Mouse (Mus musculus) regulatory T cell (primary cell): ENCODE data around the gene Jade3.
"Not testable (repeated sequence)": the region's sequence is repeated elsewhere in the genome, so short reads cannot be mapped to it uniquely, and the experiment has no call there.

Experiments
- in situ Hi-C: fragments of 300-600 bp; cut with MboI, MseI; formaldehyde crosslinking; loops from one replicate; pipeline ENCODE4 v1.15.1; 2025; ENCODE audit warnings: high pct_unique_total_duplicates

Gene Jade3

DNA sequence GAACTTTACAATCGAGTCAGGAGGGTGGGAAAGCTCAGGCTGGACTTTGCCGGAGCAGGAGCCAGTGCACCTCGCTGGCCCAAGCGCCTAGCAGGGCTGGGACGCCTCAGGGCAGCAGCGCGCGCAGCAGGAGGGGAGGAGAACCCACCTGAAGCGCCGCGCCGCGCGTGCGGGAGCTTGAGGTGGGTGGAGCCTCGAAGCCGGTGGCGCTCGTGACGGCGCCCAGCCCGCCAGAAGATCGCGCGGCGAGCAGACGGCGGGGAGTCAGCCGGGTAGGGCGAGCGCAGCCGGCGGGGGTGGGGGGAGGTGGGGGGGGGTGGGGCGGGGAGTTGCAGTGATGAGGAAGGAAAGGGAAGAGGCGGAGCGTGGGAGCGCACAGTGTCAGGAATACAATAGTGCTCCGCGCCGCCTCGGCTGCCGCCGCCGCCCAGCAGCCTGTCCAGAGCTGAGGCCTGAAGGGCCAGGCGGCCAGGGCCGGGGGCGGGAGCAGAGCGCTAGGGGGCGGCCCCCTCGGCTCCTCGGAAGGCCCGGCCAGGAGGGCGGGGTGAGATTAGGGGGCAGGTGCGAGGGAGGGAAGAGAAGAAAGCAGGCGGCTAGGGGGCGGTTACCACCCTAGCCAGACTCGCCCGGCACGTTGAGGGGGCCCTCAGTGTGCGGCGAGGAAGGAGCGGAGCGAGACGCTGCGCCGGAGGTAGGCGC lies at the start of gene Jade3:
Gene Jade3, plus strand, starts transcription at position 549 of the 699 bp plus-strand sequence.
- in situ Hi-C loops: no loop called here

DNA sequence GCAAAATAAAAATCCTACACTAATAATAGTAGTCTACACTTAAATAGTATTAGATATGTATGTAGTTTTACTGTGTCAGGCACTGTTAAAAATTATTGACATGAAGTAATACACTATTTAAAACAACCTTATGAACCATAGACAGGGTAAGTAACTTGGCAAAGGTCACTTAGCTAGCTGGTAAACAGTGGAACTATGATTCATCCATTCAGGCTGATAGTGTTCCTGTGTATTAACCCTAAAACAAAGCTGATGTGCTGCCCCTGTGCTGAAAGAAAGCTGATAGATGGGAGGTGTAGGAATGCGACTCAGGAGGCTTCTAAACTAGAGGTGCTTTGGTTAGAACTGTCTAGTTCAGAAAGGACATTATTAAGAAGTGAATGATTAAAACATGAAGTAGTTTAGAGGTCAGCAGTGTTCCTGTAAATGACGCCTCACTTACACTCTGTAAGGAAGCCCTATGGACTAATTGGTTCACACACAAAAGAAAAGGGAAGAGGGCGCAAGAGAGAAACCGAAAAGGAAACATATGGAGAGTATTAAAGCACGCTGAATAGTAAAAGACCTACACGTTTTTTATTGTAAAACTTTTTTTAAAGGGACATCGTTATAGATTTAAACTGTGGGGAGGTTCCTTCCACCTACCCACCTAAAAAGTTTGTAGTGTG lies 46.0 kb upstream of the Jade3 start:
- in situ Hi-C loops: no loop called here

DNA sequence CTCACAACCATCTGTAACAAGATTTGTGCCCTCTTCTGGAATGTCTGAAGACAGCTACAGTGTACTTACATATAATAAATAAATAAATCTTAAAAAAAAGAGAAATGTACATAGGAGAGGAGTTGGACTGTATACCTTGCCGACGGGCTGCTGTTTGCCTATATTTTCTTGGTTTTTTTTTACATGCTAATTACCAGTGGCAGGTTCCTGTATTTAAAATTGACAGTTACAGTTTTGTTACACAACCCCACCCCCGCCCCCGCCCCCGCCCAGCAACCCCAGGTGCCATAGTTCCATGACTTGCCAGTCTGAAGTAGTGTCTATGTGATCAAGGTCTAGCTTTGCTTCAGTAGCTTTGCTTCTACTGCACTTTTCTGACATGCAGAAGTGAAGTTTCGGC lies 43.2 kb upstream of the Jade3 start:
- in situ Hi-C loops: no loop called here

DNA sequence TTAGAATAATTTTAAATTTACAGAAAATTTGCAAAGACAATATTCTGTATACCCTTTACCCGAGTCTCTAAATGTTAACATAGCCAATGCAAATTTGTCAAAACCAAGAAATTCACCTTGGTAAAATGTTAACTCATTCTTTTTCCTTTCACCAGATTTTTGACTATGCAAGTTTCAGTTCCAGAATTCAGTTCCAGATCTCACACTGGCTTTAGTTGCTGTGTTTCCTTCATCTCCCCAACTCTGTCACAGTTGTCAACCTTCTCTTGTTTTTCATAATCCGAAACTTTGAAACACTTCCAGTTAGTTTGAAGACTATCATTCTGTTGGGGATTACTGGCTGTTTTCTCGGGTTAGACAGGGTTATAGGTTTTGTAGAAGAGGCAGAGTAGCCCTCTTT lies 38.5 kb upstream of the Jade3 start:
- in situ Hi-C loops: no loop called here

DNA sequence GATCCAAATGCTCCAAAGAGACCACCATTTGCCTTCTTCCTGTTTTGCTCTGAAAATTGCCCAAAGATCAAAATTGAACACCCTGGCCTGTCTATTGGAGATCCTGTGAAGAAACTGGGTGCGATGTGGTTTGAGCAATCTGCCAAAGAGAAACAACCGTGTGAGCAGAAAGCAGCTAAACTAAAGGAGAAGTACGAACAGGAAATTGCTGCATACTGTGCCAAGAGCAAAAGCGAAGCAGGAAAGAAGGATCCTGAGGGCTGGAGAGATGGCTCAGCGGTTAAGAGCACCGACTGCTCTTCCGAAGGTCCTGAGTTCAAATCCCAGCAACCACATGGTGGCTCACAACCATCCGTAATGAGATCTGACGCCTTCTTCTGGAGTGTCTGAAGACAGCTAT lies 33.5 kb upstream of the Jade3 start:
- in situ Hi-C loops: not testable (repeated sequence)

DNA sequence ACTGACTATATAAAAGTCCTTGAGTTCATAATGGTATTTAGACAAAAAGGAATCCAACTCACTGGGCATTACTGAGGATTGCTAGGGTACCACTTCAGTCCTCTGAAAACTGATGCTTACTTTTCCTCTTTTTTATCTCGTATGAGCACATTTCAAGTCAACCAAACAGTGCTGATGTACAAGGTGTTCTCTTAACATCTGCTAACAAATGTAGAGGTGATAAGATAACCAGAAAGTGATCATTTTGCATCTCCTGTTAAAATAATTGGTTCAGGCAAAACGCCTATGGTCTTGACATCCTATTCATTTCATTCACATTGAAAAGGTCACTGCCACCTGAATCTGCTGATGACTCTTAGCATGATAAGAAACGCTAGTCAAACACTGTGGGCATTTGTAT lies 32.5 kb upstream of the Jade3 start:
- in situ Hi-C loops: no loop called here

DNA sequence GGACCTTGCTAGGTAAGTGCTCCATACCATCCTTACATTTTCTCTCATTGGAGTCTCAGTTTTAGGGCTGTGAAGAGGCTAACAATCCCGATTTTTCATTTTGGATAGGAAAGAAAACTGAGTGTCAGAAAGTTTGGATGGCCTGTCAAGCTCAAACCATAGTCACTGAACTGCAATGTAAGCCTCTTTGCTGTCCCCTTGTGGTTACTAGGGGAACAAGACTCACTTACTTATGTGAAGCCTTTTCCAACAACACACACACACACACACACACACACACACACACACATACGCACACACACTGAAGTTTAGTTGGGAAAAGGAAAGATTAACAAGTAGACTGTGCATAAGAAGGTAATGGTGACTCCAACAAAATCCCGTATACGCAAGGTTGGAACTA lies 21.4 kb upstream of the Jade3 start:
- in situ Hi-C loops: no loop called here

DNA sequence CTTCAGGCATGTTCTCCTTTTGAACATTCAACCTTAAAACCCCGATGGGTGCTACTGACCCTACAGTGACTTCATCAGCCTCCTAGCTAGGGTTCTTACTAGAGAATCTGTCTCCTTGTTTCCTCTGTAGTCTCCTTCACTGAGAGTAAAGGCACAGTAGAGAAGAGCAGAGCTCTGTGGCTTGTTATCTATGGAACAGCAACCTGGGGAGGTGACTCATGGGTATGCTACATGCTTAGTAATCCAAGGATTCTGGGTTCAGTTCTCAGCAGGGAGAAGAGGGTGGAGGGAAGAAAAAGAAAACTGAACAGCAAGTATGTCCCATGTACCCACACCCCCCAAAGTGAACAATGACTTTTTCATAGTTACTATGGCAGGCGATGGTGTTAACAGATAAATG lies 18.6 kb upstream of the Jade3 start:
- in situ Hi-C loops: no loop called here

DNA sequence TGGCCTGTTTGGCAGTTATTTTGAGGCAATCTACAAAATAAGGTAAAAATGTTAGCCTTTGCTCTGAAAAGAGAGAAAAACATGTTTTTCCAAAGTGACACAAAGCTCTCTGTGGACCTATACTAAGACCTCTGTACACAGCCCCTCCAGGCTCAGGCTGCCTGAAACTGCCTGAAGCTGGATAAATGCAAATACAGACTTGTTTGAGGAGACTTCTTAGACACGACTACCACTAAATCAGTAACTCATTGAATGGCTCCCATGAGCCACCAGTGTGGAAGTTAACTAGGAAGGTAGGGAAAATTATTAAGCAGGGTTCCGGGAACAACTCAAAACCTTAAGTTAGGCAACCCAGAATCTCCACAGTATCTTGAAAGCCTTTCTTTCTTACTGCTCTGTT lies 17.8 kb upstream of the Jade3 start:
- in situ Hi-C loops: no loop called here

DNA sequence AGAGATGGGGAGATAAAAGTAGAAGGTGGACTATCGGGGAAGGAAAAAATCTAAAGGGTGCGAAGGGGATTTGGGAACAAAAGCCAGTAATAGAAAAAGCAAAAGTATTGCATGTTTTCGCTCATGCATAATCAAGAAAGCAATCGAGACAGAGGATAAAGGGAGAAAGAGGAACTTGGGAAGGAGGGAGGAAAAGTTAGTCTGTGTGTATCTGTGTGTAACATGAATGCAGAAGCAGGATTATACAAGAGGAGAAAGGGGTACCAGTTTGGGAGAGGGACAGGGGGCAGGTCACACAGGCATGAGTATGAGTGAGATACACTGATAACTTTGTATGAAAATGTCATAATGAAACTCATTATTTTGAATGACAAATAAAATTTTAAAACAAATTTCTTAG lies 14.1 kb upstream of the Jade3 start:
- in situ Hi-C loops: no loop called here

DNA sequence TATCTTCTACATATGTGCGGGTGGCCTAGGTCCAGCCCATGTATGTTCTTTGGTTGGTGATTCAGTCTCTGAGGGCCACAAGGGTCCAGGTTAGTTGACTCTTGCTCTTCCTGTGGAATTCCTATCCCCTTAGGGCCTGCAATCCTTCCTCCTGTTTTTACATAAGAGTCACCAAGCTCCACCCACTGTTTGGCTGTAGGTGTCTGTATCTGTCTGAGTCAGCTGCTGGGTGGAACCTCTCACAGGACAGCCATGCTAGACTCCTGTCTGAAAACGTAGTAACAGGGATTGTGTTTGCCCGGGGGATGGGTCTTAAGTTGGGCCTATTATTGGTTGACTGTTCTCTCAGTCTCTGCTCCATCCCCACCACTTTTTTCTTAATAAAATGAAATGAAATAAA lies 13.3 kb upstream of the Jade3 start:
- in situ Hi-C loops: no loop called here

DNA sequence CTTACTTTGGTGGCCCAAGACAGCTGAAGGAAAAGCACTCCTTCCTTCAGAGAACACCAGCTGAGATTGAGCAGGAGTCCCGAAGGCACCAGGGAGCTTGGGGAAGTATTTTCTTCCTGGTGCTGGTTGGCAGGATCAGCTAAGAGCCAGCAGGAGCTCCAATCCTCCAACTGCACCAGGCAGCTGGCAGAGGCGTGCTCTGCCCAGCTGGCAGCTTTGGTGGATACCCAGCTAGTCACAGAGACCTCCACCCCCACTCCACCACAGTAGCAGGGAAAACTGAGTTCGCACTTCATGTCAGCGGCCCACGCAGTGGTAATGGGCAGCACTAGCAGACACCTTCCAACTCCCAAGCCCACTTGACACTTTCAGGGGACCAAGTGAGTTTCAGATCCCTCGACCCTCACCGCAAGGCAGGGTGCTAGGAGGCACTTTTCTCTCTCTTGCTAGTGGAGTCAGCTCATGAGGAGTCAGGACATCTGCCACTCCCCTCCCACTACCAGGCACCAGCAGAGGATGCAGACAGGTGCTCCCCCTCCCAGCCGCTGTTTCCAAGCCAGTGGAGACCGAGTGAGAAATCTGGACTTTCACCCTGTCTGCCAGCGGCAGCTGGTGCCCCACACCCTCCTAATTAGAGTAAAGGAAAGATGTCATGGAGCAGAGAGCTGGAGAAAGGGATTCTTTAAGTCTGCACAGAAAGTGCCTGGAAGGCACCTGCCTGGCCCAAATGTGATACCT lies 10.4 kb upstream of the Jade3 start:
- in situ Hi-C loops: no loop called here

DNA sequence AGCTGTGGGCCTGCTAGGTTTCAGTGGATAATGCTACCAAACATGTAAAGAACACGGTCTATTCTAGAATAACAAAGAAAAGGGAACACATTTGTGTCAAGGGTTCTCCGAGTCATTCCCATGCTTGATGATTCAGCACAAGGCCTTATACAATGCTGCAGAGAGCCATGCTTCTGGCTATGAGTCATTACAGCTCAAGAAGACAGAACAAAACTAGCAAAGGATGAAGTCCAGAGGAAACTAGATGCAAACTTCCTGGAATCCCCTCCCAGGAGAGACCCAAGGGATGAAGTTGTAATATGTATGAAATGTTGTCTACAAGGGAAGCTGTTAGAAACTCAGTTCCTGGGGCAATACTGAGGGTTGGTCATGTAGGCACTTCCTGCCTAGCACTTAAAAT lies 7.0 kb upstream of the Jade3 start:
- in situ Hi-C loops: no loop called here

DNA sequence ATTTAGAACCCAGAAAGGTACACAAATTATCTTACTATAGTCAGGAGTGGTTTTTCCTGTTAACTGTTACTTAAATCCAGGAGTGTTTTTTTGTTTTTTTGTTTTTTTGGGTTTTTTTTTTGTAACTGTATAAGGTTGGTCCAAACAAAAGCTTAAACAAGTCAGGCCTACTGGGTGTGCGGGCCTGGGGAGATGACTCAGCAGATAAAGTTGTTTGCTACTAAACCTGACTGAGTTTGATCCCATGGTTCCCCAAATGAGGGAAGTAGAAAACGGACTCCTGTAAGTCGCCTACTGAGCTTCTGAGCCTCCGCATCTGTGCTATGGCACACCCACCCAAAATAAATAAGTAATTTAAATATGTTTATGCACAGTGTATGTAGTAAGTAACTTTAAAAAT lies 6.0 kb upstream of the Jade3 start:
- in situ Hi-C loops: no loop called here

DNA sequence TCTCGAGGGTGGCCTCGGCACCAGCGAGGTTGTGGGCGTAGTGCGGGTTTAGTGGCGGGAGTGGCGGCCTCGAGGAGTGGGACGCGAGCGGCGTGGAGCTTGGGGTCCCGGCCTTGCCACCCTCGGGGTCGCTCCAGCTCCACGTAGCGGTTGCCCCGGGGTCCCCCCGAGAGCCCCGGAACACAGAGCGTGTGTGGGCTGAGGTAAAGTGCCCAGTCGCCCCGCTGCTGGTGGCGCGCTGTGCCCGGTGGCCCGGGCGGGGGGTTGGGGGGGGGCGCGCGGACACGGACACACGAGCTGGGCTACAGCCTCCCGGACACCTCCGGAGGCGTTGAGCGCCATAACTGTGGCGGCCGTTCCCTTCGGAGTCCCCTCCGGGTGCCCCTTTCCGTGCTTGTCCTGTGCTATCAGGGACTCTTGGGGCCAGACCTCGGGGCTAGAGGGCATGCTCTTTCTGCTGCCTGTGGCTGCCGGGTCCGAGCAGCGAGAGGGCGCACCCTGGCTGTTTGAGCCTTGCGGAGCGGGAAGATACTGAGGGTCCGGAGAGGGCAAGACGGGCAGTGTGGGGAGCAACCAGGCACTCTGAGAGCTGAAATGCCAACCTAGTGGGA lies 456 bp downstream of the Jade3 start:
- in situ Hi-C loops: no loop called here

DNA sequence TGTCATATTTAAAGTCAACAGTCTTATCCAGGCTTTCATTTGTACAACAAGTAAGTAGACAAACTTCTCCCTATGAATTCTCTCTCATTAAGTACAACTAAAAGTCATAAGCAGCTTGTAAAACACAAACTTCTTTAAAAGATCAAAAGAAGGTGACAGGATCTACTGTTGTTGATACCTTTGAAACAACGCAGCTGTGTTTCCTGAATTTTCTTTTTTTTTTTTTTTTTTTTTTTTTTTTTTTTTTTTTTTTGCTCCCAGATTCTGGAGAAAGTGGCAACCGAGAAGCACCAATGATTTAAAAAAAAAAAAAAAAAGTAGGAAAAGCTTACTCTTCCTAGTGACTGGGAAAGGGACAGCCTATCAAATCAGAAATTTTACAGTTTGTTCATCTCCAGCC lies 57.7 kb downstream of the Jade3 start:
- in situ Hi-C loops: no loop called here

DNA sequence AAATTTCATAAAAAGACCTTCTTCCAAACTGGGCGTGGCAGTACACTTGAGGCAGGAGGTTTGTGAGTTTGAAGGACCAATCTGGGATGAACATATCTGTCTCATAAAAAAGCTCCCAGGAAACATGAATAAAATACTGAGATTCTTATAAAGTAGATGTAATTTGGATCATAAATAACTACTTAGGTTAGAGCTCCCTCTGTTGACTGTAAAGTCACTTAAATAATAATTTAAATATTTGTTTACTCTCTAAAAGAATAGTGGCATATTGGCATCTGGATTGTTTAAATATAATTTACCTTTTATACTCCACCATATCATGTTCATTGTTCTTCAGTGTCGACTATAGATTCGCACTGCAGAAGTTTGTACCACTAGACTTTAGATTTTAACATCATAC lies 72.2 kb downstream of the Jade3 start:
- in situ Hi-C loops: no loop called here

DNA sequence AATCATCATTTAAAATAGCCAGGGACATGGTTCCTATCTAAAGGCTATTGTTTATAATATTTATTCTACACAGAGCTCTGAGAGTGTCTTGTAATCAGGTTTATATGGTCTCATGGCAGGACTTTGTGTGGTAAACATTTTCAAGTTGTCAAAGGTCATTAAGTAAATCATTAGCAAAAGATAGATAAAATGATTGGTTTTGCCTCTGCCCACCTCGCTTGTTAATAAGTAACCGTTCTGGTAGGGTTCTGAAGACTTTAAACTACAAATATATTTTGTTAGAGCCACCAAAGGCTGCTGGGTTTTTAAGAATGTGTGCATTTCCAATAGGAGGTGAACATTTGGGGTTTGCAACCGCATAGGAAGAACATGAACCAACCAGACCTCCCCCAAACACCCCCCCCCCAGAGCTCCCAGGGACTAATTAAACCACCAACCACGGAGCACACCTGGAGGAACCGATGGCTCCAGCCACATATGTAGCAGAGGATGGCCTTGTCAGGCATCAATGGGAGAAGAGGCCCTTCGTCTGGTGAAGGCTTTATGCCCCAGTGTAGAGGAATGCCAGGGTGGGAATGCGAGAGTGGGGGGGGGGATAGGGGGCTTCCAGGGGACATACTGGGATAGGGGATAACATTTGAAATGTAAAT lies 94.9 kb downstream of the Jade3 start:
- in situ Hi-C loops: no loop called here

DNA sequence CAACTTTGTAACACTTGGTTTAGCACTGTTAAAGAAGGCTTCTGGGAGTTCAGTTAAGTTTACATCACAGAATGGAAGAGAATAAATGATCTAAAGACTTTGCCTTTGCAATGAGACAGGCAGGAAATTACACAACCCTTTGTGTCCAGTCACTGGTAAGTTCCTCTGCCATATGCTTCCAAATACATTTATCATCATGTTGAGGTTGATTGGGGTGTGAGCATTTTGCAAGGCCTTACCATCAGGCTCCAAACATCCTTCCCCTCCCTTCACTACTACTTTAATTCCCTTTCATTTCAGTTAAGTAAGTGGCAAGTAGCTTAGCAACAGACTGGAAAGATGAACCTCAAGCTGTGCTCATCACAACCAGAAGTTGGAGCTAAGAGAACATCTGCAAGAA lies 96.1 kb downstream of the Jade3 start:
- in situ Hi-C loops: no loop called here

DNA sequence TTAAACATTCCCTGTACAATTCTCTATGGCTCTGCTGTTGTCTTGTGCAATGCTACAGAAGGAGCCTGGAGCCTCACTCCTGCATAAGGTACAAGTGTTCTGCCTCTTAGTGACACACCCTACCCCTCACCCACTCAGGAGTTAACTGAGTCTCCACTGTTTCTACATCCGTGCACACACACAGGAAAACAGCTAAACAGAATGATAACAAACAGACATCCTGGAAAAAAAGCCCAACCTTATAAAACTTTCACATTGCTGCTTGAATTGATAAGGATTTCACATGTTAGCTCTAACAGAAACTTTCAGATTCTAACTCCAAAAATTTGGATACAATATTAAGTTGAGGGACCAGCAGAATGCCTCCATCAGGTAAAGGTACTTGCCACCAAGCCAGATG lies 107.1 kb downstream of the Jade3 start:
- in situ Hi-C loops: no loop called here

DNA sequence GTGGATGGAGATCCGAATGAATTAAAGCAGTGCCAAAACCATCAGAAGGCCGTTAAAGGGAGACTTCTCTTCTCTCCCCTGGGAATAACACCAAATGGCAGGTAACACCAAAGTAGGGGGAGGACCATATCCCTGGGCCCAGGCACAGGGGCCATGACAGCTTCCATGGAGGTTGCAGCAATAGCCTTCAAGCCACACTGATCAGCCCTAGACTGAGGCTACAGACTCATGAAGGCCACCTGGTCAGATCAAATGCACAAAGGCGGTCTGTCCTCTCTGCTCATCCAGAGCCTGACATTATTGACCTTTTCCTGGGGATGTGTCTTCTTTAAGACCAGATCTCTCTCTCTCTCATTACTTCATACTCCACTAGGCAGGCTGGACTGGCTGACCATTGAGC lies 118.4 kb downstream of the Jade3 start:
- in situ Hi-C loops: no loop called here

DNA sequence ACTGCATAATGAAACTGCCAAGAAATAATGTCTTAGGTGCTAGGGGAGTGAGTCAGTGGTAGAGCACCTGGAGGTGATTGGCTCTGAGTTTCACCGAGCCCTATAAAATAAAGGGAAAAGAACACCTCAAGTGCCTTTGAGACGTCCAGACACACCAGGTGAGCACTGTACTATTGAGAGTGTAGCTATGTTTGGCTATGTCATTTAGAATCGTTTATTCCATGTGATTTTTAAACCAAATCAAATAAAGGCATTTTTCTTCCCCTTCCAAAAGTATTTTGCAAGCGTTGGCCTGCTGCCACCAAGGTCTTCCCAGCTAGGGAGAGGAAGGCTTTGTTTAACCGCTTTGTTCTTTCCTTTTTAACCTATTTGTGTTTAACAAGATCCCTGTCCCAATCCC lies 122.1 kb downstream of the Jade3 start:
- in situ Hi-C loops: no loop called here
